Mouse (Mus musculus) E14TG2a.4 (cell line): ENCODE results near the gene Ror1.

ENCODE experiments used
- H3K27me3 ChIP-seq: 2 replicates; pipeline ENCODE4 v1.6.1; 2014; ENCODE audit warnings: low read length, control low read depth; ENCODE audit not compliant: insufficient read depth
- H3K36me3 ChIP-seq: 2 replicates; pipeline ENCODE4 v1.6.1; 2014; ENCODE audit warnings: low read length, control low read depth; ENCODE audit not compliant: insufficient read depth
- H3K4me1 ChIP-seq: replicated peaks from 2 replicates; pipeline ENCODE4 v1.6.1; 2014; ENCODE audit warnings: low read depth, low read length, control low read depth
- H3K4me3 ChIP-seq: replicated peaks from 2 replicates; pipeline ENCODE4 v1.5.1; 2014; ENCODE audit warnings: mild to moderate bottlenecking, low read length
- H3K9me3 ChIP-seq: 2 replicates; pipeline ENCODE4 v1.6.1; 2014; ENCODE audit warnings: low read length, control low read depth
- CTCF ChIP-seq: conservative IDR thresholded peaks from 2 replicates; pipeline ENCODE4 v1.5.1; 2014; ENCODE audit warnings: low read length
- NANOG ChIP-seq: IDR thresholded peaks from 2 replicates; pipeline ENCODE4 v1.6.1; 2014; ENCODE audit warnings: borderline replicate concordance, low read length, mixed read lengths
- POU5F1 ChIP-seq: IDR thresholded peaks from 2 replicates; pipeline ENCODE4 v1.6.1; 2014; ENCODE audit warnings: low read length, borderline replicate concordance

The Ror1 gene

GRCm38 (mm10) chr4:100298566-100298965 lies 203.0 kb downstream of the Ror1 start:
- Histone ChIP-seq H3K36me3 (no peaks in the 10 kb centered on the region), H3K4me3 (no peak overlapping the region), H3K9me3 (no peaks in the 10 kb centered on the region), H3K27me3 (no peaks in the 10 kb centered on the region), H3K4me1 (no peaks in the 10 kb centered on the region)
- TF ChIP-seq POU5F1 (no peak), NANOG (no peak), CTCF (no peak)

- Histone ChIP-seq H3K4me3 (no peak overlapping the region), H3K4me1 (no peaks in the 10 kb centered on the region), H3K36me3 (no peaks in the 10 kb centered on the region), H3K27me3 (no peaks in the 10 kb centered on the region), H3K9me3 (no peaks in the 10 kb centered on the region)
- no peak for TF ChIP-seq POU5F1
- no peak for TF ChIP-seq NANOG
Measured at GRCm38 (mm10) chr4:100300171-100300570, 204.6 kb downstream of the Ror1 start.

GRCm38 (mm10) chr4:100301423-100301822 lies 205.8 kb downstream of the Ror1 start:
- H3K27me3 ChIP-seq, result no peaks in the 10 kb centered on the region
- TF ChIP-seq POU5F1, result no peak
- no peak for TF ChIP-seq CTCF
- no peak for TF ChIP-seq NANOG
- H3K4me3 ChIP-seq, result no peak overlapping the region
- no peaks in the 10 kb centered on the region for H3K9me3 ChIP-seq
- no peaks in the 10 kb centered on the region for H3K36me3 ChIP-seq
- no peaks in the 10 kb centered on the region for H3K4me1 ChIP-seq

- Histone ChIP-seq H3K36me3 (no peaks in the 10 kb centered on the region), H3K27me3 (no peaks in the 10 kb centered on the region), H3K4me3 (no peak overlapping the region)
Measured at GRCm38 (mm10) chr4:100307365-100307764, 211.8 kb downstream of the Ror1 start.

GRCm38 (mm10) chr4:100311775-100312537 lies 216.4 kb downstream of the Ror1 start:
- Histone ChIP-seq H3K9me3 (no peaks in the 10 kb centered on the region), H3K27me3 (no peaks in the 10 kb centered on the region), H3K4me1 (no peaks in the 10 kb centered on the region), H3K36me3 (no peaks in the 10 kb centered on the region), H3K4me3 (no peak overlapping the region)
- TF ChIP-seq POU5F1 (no peak), CTCF (no peak), NANOG (no peak)

More at GRCm38 (mm10) chr4:100307365-100307764, 211.8 kb downstream of the Ror1 start:
- Histone ChIP-seq H3K4me1 (no peaks in the 10 kb centered on the region), H3K9me3 (no peaks in the 10 kb centered on the region)
- TF ChIP-seq NANOG, result no peak
- no peak for TF ChIP-seq CTCF
- no peak for TF ChIP-seq POU5F1

GRCm38 (mm10) chr4:100315066-100315465 lies 219.5 kb downstream of the Ror1 start:
- H3K4me1 ChIP-seq, result no peaks in the 10 kb centered on the region
- H3K4me3 ChIP-seq, result no peak overlapping the region
- TF ChIP-seq CTCF, result no peak
- no peak for TF ChIP-seq POU5F1
- TF ChIP-seq NANOG, result no peak
- no peaks in the 10 kb centered on the region for H3K27me3 ChIP-seq
- H3K9me3 ChIP-seq, result no peaks in the 10 kb centered on the region
- H3K36me3 ChIP-seq, result no peaks in the 10 kb centered on the region

- TF ChIP-seq NANOG (no peak), CTCF (no peak), POU5F1 (no peak)
- H3K36me3 ChIP-seq, result no peaks in the 10 kb centered on the region
- H3K9me3 ChIP-seq, result no peaks in the 10 kb centered on the region
- H3K4me1 ChIP-seq, result no peaks in the 10 kb centered on the region
- H3K27me3 ChIP-seq, result no peaks in the 10 kb centered on the region
- H3K4me3 ChIP-seq, result no peak overlapping the region
Measured at GRCm38 (mm10) chr4:100321758-100322157, 226.2 kb downstream of the Ror1 start.

GRCm38 (mm10) chr4:100324719-100325515 lies 229.3 kb downstream of the Ror1 start:
- Histone ChIP-seq H3K27me3 (no peaks in the 10 kb centered on the region), H3K4me1 (no peaks in the 10 kb centered on the region), H3K36me3 (no peaks in the 10 kb centered on the region), H3K4me3 (no peak overlapping the region), H3K9me3 (no peaks in the 10 kb centered on the region)
- TF ChIP-seq POU5F1 (no peak), CTCF (no peak), NANOG (no peak)
